Comparison of ENCODE assay signal across 8 mouse cellular contexts in the genomic region with DNA sequence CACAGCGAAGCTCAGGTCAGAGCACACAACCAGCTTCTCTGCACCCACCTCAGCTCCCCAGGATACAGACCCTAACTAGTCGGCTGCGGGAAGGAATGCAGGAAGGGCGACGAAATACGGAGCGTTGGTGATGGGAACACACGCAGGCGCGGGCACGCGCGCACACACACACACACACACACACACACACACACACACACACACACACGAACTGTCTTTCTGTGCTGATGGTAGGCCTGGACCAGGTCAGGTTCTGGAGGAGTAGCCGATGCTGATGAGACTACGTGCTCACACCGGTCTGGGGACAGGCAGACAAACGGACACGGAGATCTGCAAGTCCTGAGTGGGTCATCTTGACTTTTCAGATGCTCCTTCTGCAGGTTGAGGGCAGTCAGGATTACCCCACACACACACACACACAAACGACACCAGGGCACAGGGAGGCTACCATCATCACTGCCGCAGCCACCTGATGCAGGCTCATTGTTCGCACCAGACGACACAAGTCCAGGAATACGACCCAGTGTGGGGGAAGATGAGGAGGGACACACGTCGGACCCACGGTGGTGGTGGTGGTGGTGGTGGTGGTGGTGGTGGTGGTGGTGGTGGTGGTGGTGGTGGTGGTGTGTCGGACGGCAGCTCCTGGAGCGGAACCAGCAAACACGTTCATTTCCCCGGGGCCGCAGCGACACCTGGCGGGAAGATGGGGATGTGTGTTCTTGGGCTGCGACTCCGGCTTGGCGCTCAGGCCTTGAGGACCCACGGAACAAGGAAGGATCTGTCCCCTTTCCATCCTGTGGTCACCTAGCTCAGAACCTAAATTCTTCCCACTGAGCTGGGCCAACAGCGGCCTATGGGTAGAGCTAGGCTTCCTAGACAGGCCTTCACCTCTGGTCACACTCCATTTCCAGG. TPM values are rescaled to one million over a fixed set of nuclear protein-coding genes. Genes with fewer than 3 reads are reported as not detected.
DNase-seq lines count a peak whose midpoint lies in the region; ATAC-seq lines count a peak whose summit lies in the region.
"Not testable (repeated sequence)": the region's sequence is repeated elsewhere in the genome, so short reads cannot be mapped to it uniquely, and the experiment has no call there.

A gene (minus strand): TSS at position 160 of the 912 bp plus-strand sequence.

- H3K36me3 ChIP-seq in intestine, embryonic 14.5 days (ENCODE audit: control insufficient read depth, insufficient read depth, low read length) = not testable (repeated sequence)

- H3K27ac ChIP-seq in intestine, embryonic 14.5 days (ENCODE audit: low read depth) = not testable (repeated sequence)

- H3K9me3 ChIP-seq in intestine, embryonic 14.5 days (ENCODE audit: control insufficient read depth, low read length) = not testable (repeated sequence)

- not testable (repeated sequence) for H3K4me3 ChIP-seq in intestine, embryonic 14.5 days (ENCODE audit: low read depth, low read length)

- not testable (repeated sequence) for H3K4me2 ChIP-seq in intestine, embryonic 14.5 days (ENCODE audit: low read length)

- peak; percentile 74 for DNase-seq in adrenal gland, adult 8-10 months
- DNase-seq in embryo, embryonic 11 days = peak; percentile 78
- DNase-seq in gastrocnemius, postnatal 4 days (ENCODE audit: low spot score in 2 of 2) = peak; percentile 76 to 81
- peak; percentile 86 for DNase-seq in intestine, embryonic 14.5 days (ENCODE audit: low spot score)
- DNase-seq in left cerebral cortex, adult 8-10 months (ENCODE audit: low spot score in 2 of 2) = peak in 1 of 2 experiments; percentile 80
- DNase-seq in mesoderm, embryonic 11.5 days (ENCODE audit: low read depth, low spot score) = peak; percentile 87
- peak; percentile 89 for DNase-seq in right cerebral cortex, postnatal 4 days
- peak; percentile 69 to 86 for DNase-seq in urinary bladder, postnatal 4 days (ENCODE audit: low spot score in 2 of 2)

- H3K4me1 ChIP-seq in intestine, embryonic 14.5 days (replicated peaks; ENCODE audit: control insufficient read depth, insufficient read depth, low read length) = not testable (repeated sequence)

- H3K9ac ChIP-seq in intestine, embryonic 14.5 days (ENCODE audit: low read length) = not testable (repeated sequence)

- 10% methylated on average over 26 of the region's 40 CpGs for whole genome bisulfite sequencing in intestine, embryonic 14.5 days

- not testable (repeated sequence) for ATAC-seq in intestine, embryonic 14.5 days (replicated peaks; ENCODE audit: low FRiP score, low TSS enrichment, low read depth)

- H3K27me3 ChIP-seq in intestine, embryonic 14.5 days (replicated peaks; ENCODE audit: control insufficient read depth, insufficient read depth, low read length) = not testable (repeated sequence)

RNA-seq across cellular contexts. Expression of the gene that starts here (rescaled TPM):
- 10 to 100 TPM; 41.4 to 50.9 (median 48.4) TPM for total RNA-seq in adrenal gland, adult 8-10 months (2022)
- total RNA-seq in gastrocnemius, postnatal 4 days (2021) = 10 to 100 TPM; 40.8 to 41.9 TPM
- 5.2 and 6.2 TPM in 2 replicates for polyA plus RNA-seq in intestine, embryonic 14.5 days (2014; fragmentation: Nextera tagmentation; extraction: Ambion mirVana)
- total RNA-seq in left cerebral cortex, adult 8-10 months (2022) = 100 to 1,000 TPM in 3 of 4 experiments, 10 to 100 TPM in 1; 96.7 to 125 (median 111) TPM
